Mouse (Mus musculus) stomach, postnatal 0 days (tissue): Measurements from ENCODE around the gene Mettl3. TPM values are rescaled to one million over a fixed set of nuclear protein-coding genes. Genes with fewer than 3 reads are reported as not detected.
"Not testable (repeated sequence)": the region's sequence is repeated elsewhere in the genome, so short reads cannot be mapped to it uniquely, and the experiment has no call there.

Source experiments
- ATAC-seq: fragments of 200-750 bp; cut with Nextera tagmentation; 2 replicates; pipeline ENCODE4 v1.8.0; 2017; ENCODE audit not compliant: low FRiP score, low TSS enrichment
- DNase-seq: peaks from one replicate; pipeline ENCODE4 v3.0.0-alpha.2; 2016; ENCODE audit warnings: low spot score
- H3K27ac ChIP-seq: fragments of 300-500 bp; sonication (generic); replicated peaks from 2 replicates; pipeline ENCODE4 v1.5.1; 2014; ENCODE audit warnings: mild to moderate bottlenecking, control low read depth
- H3K27me3 ChIP-seq: fragments of 300-500 bp; sonication (generic); 2 replicates; pipeline ENCODE4 v1.6.1; 2014; ENCODE audit warnings: low read length; ENCODE audit not compliant: control insufficient read depth, insufficient read depth
- H3K36me3 ChIP-seq: fragments of 300-500 bp; sonication (generic); 2 replicates; pipeline ENCODE4 v1.6.1; 2014; ENCODE audit warnings: low read length, mixed read lengths; ENCODE audit not compliant: control insufficient read depth, insufficient read depth
- H3K4me1 ChIP-seq: fragments of 300-500 bp; sonication (generic); replicated peaks from 2 replicates; pipeline ENCODE4 v1.6.1; 2014; ENCODE audit warnings: antibody characterized with exemption; ENCODE audit not compliant: control insufficient read depth, insufficient read depth
- H3K4me2 ChIP-seq: fragments of 300-500 bp; sonication (generic); replicated peaks from 2 replicates; pipeline ENCODE4 v1.6.1; 2014; ENCODE audit warnings: low read depth, mild to moderate bottlenecking, control low read depth, moderate library complexity
- H3K4me3 ChIP-seq: fragments of 300-500 bp; sonication (generic); 2 replicates; pipeline ENCODE4 v1.5.1; 2014; ENCODE audit warnings: low read depth, low read length, control low read depth
- H3K9ac ChIP-seq: fragments of 300-500 bp; sonication (generic); 2 replicates; pipeline ENCODE4 v1.6.1; 2014; ENCODE audit warnings: mild to moderate bottlenecking, low read length, control low read depth, mixed read lengths
- H3K9me3 ChIP-seq: fragments of 300-500 bp; sonication (generic); 2 replicates; pipeline ENCODE4 v1.6.1; 2016; ENCODE audit warnings: low read length; ENCODE audit not compliant: control insufficient read depth
- CTCF ChIP-seq: IDR thresholded peaks from 2 replicates; pipeline ENCODE4 v1.5.1; 2016; ENCODE audit warnings: antibody characterized with exemption, low read depth, mild to moderate bottlenecking, moderate library complexity
- EP300 ChIP-seq: optimal IDR thresholded peaks from 2 replicates; pipeline ENCODE3; 2016; ENCODE audit warnings: antibody characterized with exemption
- WGBS: fragments of 180-500 bp; shearing (Covaris S2); extraction: QIAGEN DNeasy Blood & Tissue Kit; methylation state at CpG from one replicate; pipeline ENCODE4 v1.1.7; 2014; 5-methylcytosine and 5-hydroxymethylcytosine counted together
- polyA plus RNA-seq: library from polyadenylated mRNA; unstranded; fragments of >200 nt; fragmentation: Nextera tagmentation; extraction: Ambion mirVana; gene quantifications from 2 replicates; pipeline ENCODE4 v1.2.1, GENCODE M21; 2015

The Mettl3 gene
- polyA plus RNA-seq, 1 experiment from 2014 or later = 13.7 TPM

DNA sequence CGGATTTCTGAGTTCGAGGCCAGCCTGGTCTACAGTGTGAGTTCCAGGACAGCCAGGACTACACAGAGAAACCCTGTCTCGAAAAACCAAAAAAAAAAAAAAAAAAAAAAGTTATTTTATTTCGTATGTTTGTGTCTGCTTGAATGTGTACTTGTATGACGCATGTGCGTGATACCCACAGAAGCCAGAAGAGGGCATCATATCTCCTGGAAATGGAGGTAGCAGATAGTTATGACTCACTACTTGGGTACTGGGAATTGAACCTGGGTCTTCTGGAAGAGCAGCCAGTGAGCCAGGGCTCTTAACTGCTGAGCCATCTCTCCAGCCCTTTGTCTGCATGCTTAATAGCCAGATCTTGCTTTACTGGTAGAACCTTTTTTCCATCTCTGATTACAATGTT lies 5.4 kb upstream of the Mettl3 start:
- not testable (repeated sequence) for ATAC-seq

DNA sequence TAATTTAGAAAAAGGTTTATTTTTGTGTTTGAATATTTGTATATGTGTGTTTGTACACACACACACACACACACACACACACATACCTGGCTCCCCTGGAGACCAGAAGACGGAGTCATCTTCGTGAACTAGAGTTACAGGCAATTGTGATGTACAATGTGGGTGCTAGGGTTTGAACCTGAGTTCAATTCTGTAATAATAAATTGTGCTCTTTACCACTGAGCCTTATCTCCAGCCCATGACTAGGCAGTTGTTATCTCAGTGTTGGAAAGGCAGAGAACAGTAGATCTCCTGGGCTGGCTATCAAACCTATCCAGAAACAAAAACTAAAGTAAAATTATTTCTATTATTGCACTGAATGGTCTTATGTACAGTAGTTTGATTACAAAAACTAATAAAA lies 1.2 kb upstream of the Mettl3 start:
- WGBS = 93% methylated on average over 2 of the region's 2 CpGs
- TF ChIP-seq EP300 (no peak), CTCF (no peak)
- Histone ChIP-seq H3K4me2 (no peak overlapping the region), H3K27ac (no peak overlapping the region), H3K9ac (no peak overlapping the region), H3K36me3 (no peaks in the 10 kb centered on the region), H3K27me3 (no peaks in the 10 kb centered on the region), H3K9me3 (no peaks in the 10 kb centered on the region), H3K4me1 (no peaks in the 10 kb centered on the region), H3K4me3 (no peak overlapping the region)
- no peak for DNase-seq
- no peak for ATAC-seq

More for the DNA sequence above, 5.4 kb upstream of the Mettl3 start:
- WGBS = 90% methylated on average over 6 of the region's 6 CpGs
- H3K9me3 ChIP-seq, DNase-seq, H3K9ac ChIP-seq, H3K4me3 ChIP-seq, H3K4me1 ChIP-seq, H3K36me3 ChIP-seq, H3K27me3 ChIP-seq, H3K4me2 ChIP-seq, H3K27ac ChIP-seq: not testable (repeated sequence)
- peak; percentile 38 for TF ChIP-seq CTCF

DNA sequence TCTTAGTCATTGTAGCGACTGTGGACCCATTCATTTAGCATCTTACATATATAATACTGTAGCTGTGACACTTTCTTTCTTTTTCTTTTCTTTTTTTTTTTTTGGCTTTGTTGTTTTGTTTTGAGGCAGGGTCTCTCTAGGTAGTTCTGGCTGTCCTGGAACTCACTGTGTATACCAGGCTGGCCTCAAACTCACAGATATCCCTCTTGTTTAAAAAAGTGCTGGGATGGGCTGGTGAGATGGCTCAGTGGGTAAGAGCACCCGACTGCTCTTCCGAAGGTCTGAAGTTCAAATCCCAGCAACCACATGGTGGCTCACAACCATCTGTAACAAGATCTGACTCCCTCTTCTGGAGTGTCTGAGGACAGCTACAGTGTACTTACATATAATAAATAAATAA lies 1.4 kb downstream of the Mettl3 start:
- not testable (repeated sequence) for DNase-seq, H3K4me2 ChIP-seq, H3K4me3 ChIP-seq, H3K27ac ChIP-seq, H3K9ac ChIP-seq, H3K9me3 ChIP-seq, ATAC-seq, H3K36me3 ChIP-seq, H3K4me1 ChIP-seq, H3K27me3 ChIP-seq
- 88% methylated on average over 3 of the region's 3 CpGs for WGBS

DNA sequence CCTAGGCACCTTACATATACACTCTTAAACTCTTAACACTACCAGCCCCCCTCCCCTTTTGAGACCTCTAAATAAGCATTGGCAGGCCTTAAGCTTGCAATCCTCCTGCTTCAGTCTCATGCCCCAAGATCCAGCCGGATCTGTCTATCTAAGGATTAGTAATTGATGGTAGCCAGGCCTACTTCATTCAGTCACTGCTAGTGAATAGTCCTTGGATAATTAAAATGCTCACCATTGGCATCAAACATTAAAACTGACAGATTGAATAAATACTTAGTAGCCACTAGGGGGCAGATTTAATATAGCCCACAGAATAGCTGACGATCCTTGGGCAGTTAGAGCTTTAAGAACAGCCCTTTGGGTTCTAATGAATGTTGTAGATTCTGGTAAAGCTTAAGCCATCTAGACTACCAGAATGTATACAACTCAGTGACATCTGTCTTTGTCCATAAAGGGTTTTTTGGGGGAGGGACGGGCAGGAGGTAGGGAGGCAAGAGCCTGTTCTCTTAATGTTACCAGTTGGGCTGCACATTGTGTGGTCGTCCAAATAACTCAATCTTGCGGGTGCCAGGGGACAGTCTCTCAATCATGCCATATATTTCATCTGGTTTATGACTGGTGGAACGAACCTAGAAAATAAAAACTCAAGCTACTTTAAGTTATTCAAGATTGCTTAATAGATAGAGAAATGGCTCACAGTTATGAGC lies 9.2 kb downstream of the Mettl3 start:
- H3K4me3 ChIP-seq = no peak overlapping the region
- H3K9ac ChIP-seq = no peak overlapping the region
- ATAC-seq (peak; percentile 64; the same call in 1 of the 2 replicates), DNase-seq (no peak)
- H3K27me3 ChIP-seq = no peaks in the 10 kb centered on the region
- TF ChIP-seq EP300 = no peak
- peak; percentile 76 for TF ChIP-seq CTCF
- peaks cover 21% of the 10 kb centered on the region for H3K36me3 ChIP-seq
- H3K27ac ChIP-seq = no peak overlapping the region
- H3K9me3 ChIP-seq = no peaks in the 10 kb centered on the region
- 66% methylated on average over 6 of the region's 6 CpGs for WGBS
- no peaks in the 10 kb centered on the region for H3K4me1 ChIP-seq
- no peak overlapping the region for H3K4me2 ChIP-seq

DNA sequence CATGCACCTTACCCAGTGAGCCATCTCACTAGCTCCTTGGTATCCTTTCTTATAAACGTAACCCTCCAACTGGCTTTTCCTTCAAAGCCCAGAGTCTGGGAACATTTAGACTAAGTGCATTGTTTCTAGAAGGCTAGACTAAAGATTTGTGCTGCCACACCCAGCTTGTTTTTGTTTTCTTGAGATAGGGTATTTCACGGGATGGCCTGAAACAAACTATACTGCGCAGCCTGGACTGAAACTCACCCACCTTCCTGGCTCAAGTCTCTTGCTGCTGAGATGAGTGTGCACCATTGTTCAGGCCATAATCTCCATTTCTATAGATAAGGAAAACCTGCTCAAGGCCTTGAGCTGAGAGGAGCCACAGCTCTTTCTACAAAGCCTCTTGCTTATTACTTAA lies 20.7 kb downstream of the Mettl3 start:
- H3K4me1 ChIP-seq = no peaks in the 10 kb centered on the region; the same call in 1 of the 2 replicates
- H3K9me3 ChIP-seq = no peaks in the 10 kb centered on the region
- no peak overlapping the region for H3K27ac ChIP-seq
- 82% methylated on average over 3 of the region's 3 CpGs for WGBS
- no peak for DNase-seq
- ATAC-seq = no peak
- H3K4me3 ChIP-seq = no peak overlapping the region
- H3K27me3 ChIP-seq = no peaks in the 10 kb centered on the region
- H3K9ac ChIP-seq = no peak overlapping the region
- peaks cover 8% of the 10 kb centered on the region for H3K36me3 ChIP-seq
- no peak overlapping the region for H3K4me2 ChIP-seq
- no peak for TF ChIP-seq CTCF
- no peak for TF ChIP-seq EP300

DNA sequence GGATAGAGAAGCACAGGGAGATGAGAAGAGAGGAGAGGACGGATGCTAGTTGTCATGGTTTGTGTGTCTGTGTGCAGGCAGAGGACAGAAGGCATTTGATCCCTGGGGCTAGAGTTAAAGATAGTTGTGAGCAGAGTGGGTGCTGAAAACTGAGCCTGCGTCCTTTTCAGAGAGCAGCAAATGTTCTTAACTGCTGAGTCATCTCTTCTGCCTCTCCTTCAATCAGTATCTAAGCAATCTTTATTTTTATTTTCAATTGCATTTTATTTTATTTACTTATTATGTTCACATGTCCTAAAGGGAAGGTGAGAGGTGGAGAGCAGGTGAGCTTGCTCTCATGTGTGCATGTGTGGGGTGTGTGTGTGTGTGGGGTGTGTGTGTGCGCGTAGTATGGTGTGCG lies 21.3 kb downstream of the Mettl3 start:
- DNase-seq = no peak
- Histone ChIP-seq H3K27me3 (no peaks in the 10 kb centered on the region), H3K9me3 (no peaks in the 10 kb centered on the region), H3K4me1 (no peaks in the 10 kb centered on the region; the same call in 1 of the 2 replicates), H3K36me3 (peaks cover 8% of the 10 kb centered on the region), H3K4me2 (no peak overlapping the region), H3K4me3 (no peak overlapping the region), H3K27ac (no peak overlapping the region), H3K9ac (no peak overlapping the region)
- TF ChIP-seq EP300 (no peak), CTCF (no peak)
- ATAC-seq = no peak
- 95% methylated on average over 5 of the region's 5 CpGs for WGBS
